Mouse (Mus musculus): ENCODE measurements at regions not wholly inside any gene's neighbourhood (a gene's known extent, or its start where the extent isn't known, plus 50 kb on each side); places are given as distances from the start of the nearest gene placed in this dataset.

- 18% methylated on average over 2 of the region's 2 CpGs for WGBS
- peaks cover 6% of the 10 kb centered on the region; the same call in 1 of the 2 replicates for H3K4me1 ChIP-seq (ENCODE audit: control insufficient read depth, insufficient read depth, low read length)
- H3K27ac ChIP-seq (ENCODE audit: control insufficient read depth, insufficient read depth, low read depth, low read length, poor library complexity): peak overlapping the region; percentile 90; the same call in 1 of the 2 replicates
- TF ChIP-seq POLR2A (IDR thresholded peaks at IDR 0.05; ENCODE audit: borderline replicate concordance, control insufficient read depth, low read depth, low read length): no peak
- TF ChIP-seq CTCF (IDR thresholded peaks at IDR 0.05; ENCODE audit: control insufficient read depth, insufficient read depth, low read length): no peak
- no peak overlapping the region for H3K4me3 ChIP-seq (replicated peaks; ENCODE audit: control insufficient read depth, low read depth, low read length)
These were observed 88.5 kb upstream of the Ssbp2 start for GRCm38 (mm10) chr13:91371596-91371987.

GRCm38 (mm10) chr13:91372130-91372875 lies 87.8 kb upstream of the Ssbp2 start:
- Histone ChIP-seq H3K27ac (ENCODE audit: control insufficient read depth, insufficient read depth, low read depth, low read length, poor library complexity) (no peak overlapping the region), H3K4me3 (replicated peaks; ENCODE audit: control insufficient read depth, low read depth, low read length) (no peak overlapping the region), H3K4me1 (ENCODE audit: control insufficient read depth, insufficient read depth, low read length) (peaks cover 6% of the 10 kb centered on the region; the same call in 1 of the 2 replicates)
- TF ChIP-seq POLR2A (IDR thresholded peaks at IDR 0.05; ENCODE audit: borderline replicate concordance, control insufficient read depth, low read depth, low read length) (no peak), CTCF (IDR thresholded peaks at IDR 0.05; ENCODE audit: control insufficient read depth, insufficient read depth, low read length) (no peak)
- 52% methylated on average over 11 of the region's 11 CpGs for WGBS

GRCm38 (mm10) chr13:91374141-91374540 lies 85.9 kb upstream of the Ssbp2 start:
- no peak for TF ChIP-seq POLR2A (IDR thresholded peaks at IDR 0.05; ENCODE audit: borderline replicate concordance, control insufficient read depth, low read depth, low read length)
- no peak for TF ChIP-seq CTCF (IDR thresholded peaks at IDR 0.05; ENCODE audit: control insufficient read depth, insufficient read depth, low read length)
- H3K4me1 ChIP-seq (ENCODE audit: control insufficient read depth, insufficient read depth, low read length): peaks cover 6% of the 10 kb centered on the region; the same call in 1 of the 2 replicates
- 45% methylated on average over 3 of the region's 3 CpGs for WGBS
- H3K27ac ChIP-seq (ENCODE audit: control insufficient read depth, insufficient read depth, low read depth, low read length, poor library complexity): no peak overlapping the region
- H3K4me3 ChIP-seq (replicated peaks; ENCODE audit: control insufficient read depth, low read depth, low read length): no peak overlapping the region

- no peak overlapping the region for H3K4me3 ChIP-seq (replicated peaks; ENCODE audit: control insufficient read depth, low read depth, low read length)
- whole genome bisulfite sequencing: 81% methylated on average over 3 of the region's 3 CpGs
These were observed 83.5 kb upstream of the Ssbp2 start for GRCm38 (mm10) chr13:91376556-91376955.

GRCm38 (mm10) chr13:91377428-91377827 lies 82.7 kb upstream of the Ssbp2 start:
- no peak overlapping the region for H3K4me3 ChIP-seq (replicated peaks; ENCODE audit: control insufficient read depth, low read depth, low read length)
- H3K4me1 ChIP-seq (ENCODE audit: control insufficient read depth, insufficient read depth, low read length): no peaks in the 10 kb centered on the region
- TF ChIP-seq POLR2A (IDR thresholded peaks at IDR 0.05; ENCODE audit: borderline replicate concordance, control insufficient read depth, low read depth, low read length) (no peak), CTCF (IDR thresholded peaks at IDR 0.05; ENCODE audit: control insufficient read depth, insufficient read depth, low read length) (no peak)
- WGBS: 79% methylated on average over 7 of the region's 7 CpGs
- H3K27ac ChIP-seq (ENCODE audit: control insufficient read depth, insufficient read depth, low read depth, low read length, poor library complexity): no peak overlapping the region

More at GRCm38 (mm10) chr13:91376556-91376955, 83.5 kb upstream of the Ssbp2 start:
- Histone ChIP-seq H3K27ac (ENCODE audit: control insufficient read depth, insufficient read depth, low read depth, low read length, poor library complexity) (no peak overlapping the region), H3K4me1 (ENCODE audit: control insufficient read depth, insufficient read depth, low read length) (peaks cover 5% of the 10 kb centered on the region; the same call in 1 of the 2 replicates)
- TF ChIP-seq CTCF (IDR thresholded peaks at IDR 0.05; ENCODE audit: control insufficient read depth, insufficient read depth, low read length): no peak
- no peak for TF ChIP-seq POLR2A (IDR thresholded peaks at IDR 0.05; ENCODE audit: borderline replicate concordance, control insufficient read depth, low read depth, low read length)

GRCm38 (mm10) chr13:91377972-91378371 lies 82.1 kb upstream of the Ssbp2 start:
- WGBS: 87% methylated on average over 9 of the region's 9 CpGs
- Histone ChIP-seq H3K4me3 (replicated peaks; ENCODE audit: control insufficient read depth, low read depth, low read length) (no peak overlapping the region), H3K27ac (ENCODE audit: control insufficient read depth, insufficient read depth, low read depth, low read length, poor library complexity) (no peak overlapping the region), H3K4me1 (ENCODE audit: control insufficient read depth, insufficient read depth, low read length) (no peaks in the 10 kb centered on the region)
- TF ChIP-seq POLR2A (IDR thresholded peaks at IDR 0.05; ENCODE audit: borderline replicate concordance, control insufficient read depth, low read depth, low read length) (no peak), CTCF (IDR thresholded peaks at IDR 0.05; ENCODE audit: control insufficient read depth, insufficient read depth, low read length) (no peak)

GRCm38 (mm10) chr13:91385393-91385792 lies 74.7 kb upstream of the Ssbp2 start:
- H3K4me3 ChIP-seq (replicated peaks; ENCODE audit: control insufficient read depth, low read depth, low read length): no peak overlapping the region
- WGBS: 75% methylated on average over 4 of the region's 4 CpGs
- no peak for TF ChIP-seq CTCF (IDR thresholded peaks at IDR 0.05; ENCODE audit: control insufficient read depth, insufficient read depth, low read length)
- no peak for TF ChIP-seq POLR2A (IDR thresholded peaks at IDR 0.05; ENCODE audit: borderline replicate concordance, control insufficient read depth, low read depth, low read length)
- H3K27ac ChIP-seq (ENCODE audit: control insufficient read depth, insufficient read depth, low read depth, low read length, poor library complexity): no peak overlapping the region
- no peaks in the 10 kb centered on the region for H3K4me1 ChIP-seq (ENCODE audit: control insufficient read depth, insufficient read depth, low read length)

- 73% methylated on average over 10 of the region's 10 CpGs for WGBS
- TF ChIP-seq POLR2A (IDR thresholded peaks at IDR 0.05; ENCODE audit: borderline replicate concordance, control insufficient read depth, low read depth, low read length) (no peak), CTCF (IDR thresholded peaks at IDR 0.05; ENCODE audit: control insufficient read depth, insufficient read depth, low read length) (no peak)
- H3K4me3 ChIP-seq (replicated peaks; ENCODE audit: control insufficient read depth, low read depth, low read length): no peak overlapping the region
- no peaks in the 10 kb centered on the region for H3K4me1 ChIP-seq (ENCODE audit: control insufficient read depth, insufficient read depth, low read length)
- H3K27ac ChIP-seq (ENCODE audit: control insufficient read depth, insufficient read depth, low read depth, low read length, poor library complexity): no peak overlapping the region
These were observed 72.2 kb upstream of the Ssbp2 start for GRCm38 (mm10) chr13:91387913-91388312.

Data from bone marrow, adult 2 months (tissue).